Mouse (Mus musculus) heart, adult 2 months (tissue): ENCODE measurements around the gene Rbfox2. TPM values are rescaled to one million over a fixed set of nuclear protein-coding genes. Genes with fewer than 3 reads are reported as not detected.

Experiments used
- DNase-seq, 2 experiments: peaks; one replicate each; pipeline ENCODE4 v3.0.0; 2021
- H3K27ac ChIP-seq: fragments of 200-600 bp; 2 replicates; pipeline ENCODE4 v1.8.1; 2022
- H3K27me3 ChIP-seq: fragments of 200-500 bp; 2 replicates; pipeline ENCODE4 v1.6.1; 2012; ENCODE audit warnings: mild to moderate bottlenecking, low read length, inconsistent platforms, mixed read lengths; ENCODE audit not compliant: control insufficient read depth, insufficient read depth
- H3K36me3 ChIP-seq: fragments of 200-500 bp; 2 replicates; pipeline ENCODE4 v1.6.1; 2012; ENCODE audit warnings: low read length, inconsistent platforms; ENCODE audit not compliant: control insufficient read depth, insufficient read depth
- H3K4me1 ChIP-seq: fragments of 200-500 bp; 2 replicates; pipeline ENCODE4 v1.6.1; 2011; ENCODE audit warnings: low read length; ENCODE audit not compliant: control insufficient read depth, insufficient read depth
- H3K4me3 ChIP-seq: fragments of 200-600 bp; 2 replicates; pipeline ENCODE4 v1.8.1; 2022
- H3K79me2 ChIP-seq: fragments of 200-500 bp; replicated peaks from 2 replicates; pipeline ENCODE4 v1.6.1; 2012; ENCODE audit warnings: mild to moderate bottlenecking, inconsistent platforms, low read length, moderate library complexity, mixed read lengths; ENCODE audit not compliant: control insufficient read depth, insufficient read depth
- H3K9ac ChIP-seq: fragments of 200-500 bp; 2 replicates; pipeline ENCODE4 v1.6.1; 2012; ENCODE audit warnings: low read depth, mild to moderate bottlenecking, control low read depth, inconsistent platforms, low read length, mixed read lengths
- CTCF ChIP-seq: fragments of 200-600 bp; IDR thresholded peaks from 2 replicates; pipeline ENCODE4 v1.8.1; 2022; ENCODE audit warnings: antibody characterized with exemption, mild to moderate bottlenecking, moderate library complexity
- EP300 ChIP-seq: fragments of 200-500 bp; IDR thresholded peaks from 2 replicates; pipeline ENCODE4 v1.6.1; 2011; ENCODE audit warnings: low read depth, low read length, control low read depth; ENCODE audit not compliant: insufficient read depth
- POLR2A ChIP-seq: fragments of 200-500 bp; IDR thresholded peaks from 2 replicates; pipeline ENCODE4 v1.6.1; 2011; ENCODE audit warnings: mild to moderate bottlenecking, low read depth, low read length, control low read depth; ENCODE audit not compliant: insufficient read depth
- WGBS: fragments of 180-500 bp; shearing (Covaris S2); methylation state at CpG from one replicate; pipeline ENCODE4 v1.1.7; 2018; 5-methylcytosine and 5-hydroxymethylcytosine counted together
- intact Hi-C: fragments of 180-260 bp; cut with DNase I; formaldehyde crosslinking; loops from one replicate; pipeline ENCODE4 v1.15.1; 2025
- polyA plus RNA-seq: library from polyadenylated mRNA; depleted of rRNA; stranded (reverse); fragments of >200 nt; gene quantifications from 2 replicates; pipeline ENCODE4 v1.2.3, GENCODE M21; 2012
- total RNA-seq, 2 experiments: library from RNA; stranded (reverse); gene quantifications; 2 replicates each; pipeline ENCODE4 v1.2.3; 2021

Rbfox2 gene
- total and polyA plus RNA-seq, 3 experiments, result 86.0 to 110 (median 106) TPM

GRCm38 (mm10) chr15:77151178-77151577 lies 155.6 kb downstream of the Rbfox2 start:
- Histone ChIP-seq H3K9ac (peak overlapping the region; percentile 1; the same call in 1 of the 2 replicates), H3K27ac (peak overlapping the region; percentile 70), H3K4me3 (peak overlapping the region; percentile 31), H3K27me3 (no peaks in the 10 kb centered on the region), H3K79me2 (peaks cover 7% of the 10 kb centered on the region), H3K4me1 (peaks cover 19% of the 10 kb centered on the region), H3K36me3 (peaks cover 9% of the 10 kb centered on the region)
- TF ChIP-seq EP300 (no peak), CTCF (no peak), POLR2A (no peak)
- intact Hi-C loops, result loop anchor here (2.0 to 5.0 kb wide), 3 partner anchors 51 to 206 kb away; no protein-coding TSS in a partner anchor
- 21% methylated on average over 8 of the region's 8 CpGs for WGBS
- DNase-seq, result no peak

- H3K4me1 ChIP-seq, result peaks cover 21% of the 10 kb centered on the region
- intact Hi-C loops, result loop anchor here (2.0 to 5.0 kb wide), 3 partner anchors 52 to 207 kb away; no protein-coding TSS in a partner anchor
- TF ChIP-seq POLR2A (no peak), EP300 (peak; percentile 71), CTCF (no peak)
- H3K4me3 ChIP-seq, result peak overlapping the region; percentile 31
- peak overlapping the region; percentile 70 for H3K27ac ChIP-seq
- H3K79me2 ChIP-seq, result peaks cover 9% of the 10 kb centered on the region
- 10% methylated on average over 3 of the region's 3 CpGs for WGBS
- peaks cover 9% of the 10 kb centered on the region for H3K36me3 ChIP-seq
- peak overlapping the region; percentile 15; the same call in 1 of the 2 replicates for H3K9ac ChIP-seq
- H3K27me3 ChIP-seq, result no peaks in the 10 kb centered on the region
- peak; percentile 49 to 53 for DNase-seq
Observed at GRCm38 (mm10) chr15:77150424-77150841, 156.4 kb downstream of the Rbfox2 start.

- WGBS, result 20% methylated on average over 3 of the region's 3 CpGs
- Histone ChIP-seq H3K9ac (peak overlapping the region; percentile 15; the same call in 1 of the 2 replicates), H3K4me3 (peak overlapping the region; percentile 31; the same call in 1 of the 2 replicates), H3K36me3 (peaks cover 10% of the 10 kb centered on the region), H3K4me1 (peaks cover 22% of the 10 kb centered on the region), H3K27ac (peak overlapping the region; percentile 70), H3K79me2 (peaks cover 9% of the 10 kb centered on the region), H3K27me3 (no peaks in the 10 kb centered on the region)
- TF ChIP-seq CTCF, result no peak
- TF ChIP-seq EP300, result no peak
- no peak for TF ChIP-seq POLR2A
- DNase-seq, result no peak
- intact Hi-C loops, result loop anchor here (2.0 to 5.0 kb wide), 3 partner anchors 52 to 207 kb away; no protein-coding TSS in a partner anchor
Observed at GRCm38 (mm10) chr15:77150000-77150399, 156.8 kb downstream of the Rbfox2 start.

GRCm38 (mm10) chr15:77149551-77149950 lies 157.3 kb downstream of the Rbfox2 start:
- DNase-seq, result no peak
- intact Hi-C loops, result no loop called here
- Histone ChIP-seq H3K27ac (peak overlapping the region; percentile 70), H3K79me2 (peaks cover 9% of the 10 kb centered on the region), H3K4me1 (peaks cover 25% of the 10 kb centered on the region), H3K36me3 (peaks cover 10% of the 10 kb centered on the region), H3K27me3 (no peaks in the 10 kb centered on the region), H3K4me3 (no peak overlapping the region), H3K9ac (no peak overlapping the region)
- TF ChIP-seq EP300 (no peak), CTCF (no peak), POLR2A (no peak)
- WGBS, result 39% methylated on average over 3 of the region's 3 CpGs

GRCm38 (mm10) chr15:77146942-77147341 lies 159.9 kb downstream of the Rbfox2 start:
- no peak overlapping the region for H3K4me3 ChIP-seq
- H3K27ac ChIP-seq, result no peak overlapping the region
- peaks cover 12% of the 10 kb centered on the region for H3K79me2 ChIP-seq
- H3K27me3 ChIP-seq, result no peaks in the 10 kb centered on the region
- intact Hi-C loops, result no loop called here
- peaks cover 10% of the 10 kb centered on the region for H3K36me3 ChIP-seq
- 82% methylated on average over 4 of the region's 4 CpGs for WGBS
- no peak for DNase-seq
- TF ChIP-seq CTCF (no peak), POLR2A (no peak), EP300 (no peak)
- H3K4me1 ChIP-seq, result peaks cover 24% of the 10 kb centered on the region
- H3K9ac ChIP-seq, result no peak overlapping the region

GRCm38 (mm10) chr15:77144960-77145359 lies 161.8 kb downstream of the Rbfox2 start:
- WGBS, result 49% methylated on average over 1 of the region's 1 CpGs
- 0 out of 2 replicates have a peak overlapping the region, but pooled peaks have one; percentile 22 for H3K27ac ChIP-seq
- H3K27me3 ChIP-seq, result no peaks in the 10 kb centered on the region
- intact Hi-C loops, result no loop called here
- peaks cover 8% of the 10 kb centered on the region for H3K36me3 ChIP-seq
- H3K4me3 ChIP-seq, result no peak overlapping the region
- H3K9ac ChIP-seq, result no peak overlapping the region
- 0 out of 2 replicates have a peak, but pooled peaks have one; percentile 16 for TF ChIP-seq EP300
- no peak for TF ChIP-seq POLR2A
- H3K4me1 ChIP-seq, result peaks cover 18% of the 10 kb centered on the region
- DNase-seq, result no peak
- H3K79me2 ChIP-seq, result peaks cover 15% of the 10 kb centered on the region
